Mouse (Mus musculus) heart, postnatal 0 days (tissue): ENCODE data around the gene Dlg2.

ENCODE experiments used
- CTCF ChIP-seq: IDR thresholded peaks from 2 replicates; pipeline ENCODE4 v1.5.1; 2016; ENCODE audit warnings: antibody characterized with exemption, control low read depth, low read depth
- EP300 ChIP-seq: IDR thresholded peaks from 2 replicates; pipeline ENCODE4 v1.6.1; 2016; ENCODE audit warnings: antibody characterized with exemption, low read depth

GRCm38 (mm10) chr7:91467061-91467460 lies 990.6 kb downstream of the Dlg2 start:
- TF ChIP-seq CTCF: no peak
- TF ChIP-seq EP300: no peak
